Comparison of ENCODE assay signal across 10 mouse cellular contexts in the genomic region with DNA sequence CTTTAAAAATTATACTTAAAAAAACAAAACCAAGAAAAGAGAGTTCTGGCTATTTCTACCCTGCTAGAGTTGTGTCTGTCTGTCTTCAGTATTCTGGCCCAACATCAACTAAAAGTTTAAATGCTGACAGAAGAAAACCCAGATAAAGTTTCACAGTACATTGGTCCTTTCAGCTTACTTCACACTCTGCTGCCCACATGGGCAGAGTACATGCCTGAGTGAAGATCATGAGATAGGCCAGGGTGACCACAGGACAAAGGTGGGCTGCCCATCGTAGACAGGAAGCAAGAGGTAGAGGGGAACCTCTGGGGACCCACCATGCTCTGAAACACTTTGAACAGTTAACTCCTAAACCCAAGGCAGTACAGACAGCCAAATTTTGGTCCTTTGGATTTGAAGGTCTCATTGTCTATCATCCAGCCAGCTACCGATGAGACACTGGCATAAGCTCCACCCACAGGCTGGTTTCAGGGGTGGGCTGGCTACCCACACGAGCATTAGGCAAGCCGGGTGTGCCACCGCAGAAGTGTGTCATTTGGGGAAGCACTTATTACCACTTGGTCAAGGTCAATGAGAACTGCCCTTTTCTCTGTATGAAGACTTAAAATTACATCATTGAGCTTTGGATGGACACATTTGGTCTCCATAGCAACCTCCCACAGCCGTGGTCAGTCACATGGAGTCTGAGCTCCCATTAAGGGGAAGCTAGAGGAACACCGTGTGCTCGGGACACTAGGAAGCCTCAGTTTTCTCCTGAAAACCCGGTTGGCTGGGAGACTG. TPM values are rescaled to one million over a fixed set of nuclear protein-coding genes. Genes with fewer than 3 reads are reported as not detected.
DNase-seq lines count a peak whose midpoint lies in the region; ATAC-seq lines count a peak whose summit lies in the region.
"Had no signal": no experiment of that assay in that cellular context is flagged by ENCODE, and none has a peak within 500 bp of the region (broad histone marks: within the 10 kb centered on the region; RNA-seq: fewer than 3 reads in every experiment).

No protein-coding gene starts in this region.

- 67% methylated on average over 9 of the region's 9 CpGs for WGBS in embryonic facial prominence, embryonic 14.5 days
- 83% methylated on average over 9 of the region's 9 CpGs for WGBS in embryonic facial prominence, embryonic 10.5 days
- 58% methylated on average over 9 of the region's 9 CpGs for WGBS in hindbrain, embryonic 11.5 days

- no peak overlapping the region for H3K4me3 ChIP-seq in embryonic facial prominence, embryonic 14.5 days (ENCODE audit: low read depth, low read length)
- H3K4me3 ChIP-seq in embryonic facial prominence, embryonic 10.5 days = no peak overlapping the region
- H3K4me3 ChIP-seq in hindbrain, embryonic 11.5 days (ENCODE audit: low read depth, low read length) = no peak overlapping the region

- H3K27me3 ChIP-seq in embryonic facial prominence, embryonic 14.5 days (replicated peaks; ENCODE audit: control insufficient read depth, insufficient read depth, low read length) = no peaks in the 10 kb centered on the region
- no peaks in the 10 kb centered on the region for H3K27me3 ChIP-seq in embryonic facial prominence, embryonic 10.5 days (replicated peaks; ENCODE audit: low read depth, poor library complexity, severe bottlenecking)
- H3K27me3 ChIP-seq in hindbrain, embryonic 11.5 days (ENCODE audit: control insufficient read depth, insufficient read depth, low read length) = no peaks in the 10 kb centered on the region

- DNase-seq in embryonic facial prominence, embryonic 14.5 days (ENCODE audit: low spot score) = no peak
- no peak for DNase-seq in embryonic facial prominence, embryonic 10.5 days (ENCODE audit: low spot score)
- DNase-seq in R1 (ENCODE audit: low read depth, low spot score) = peak; percentile 48
- DNase-seq in hindbrain, embryonic 11.5 days (ENCODE audit: low spot score) = peak; percentile 27
- DNase-seq in left cerebral cortex, postnatal 25 days (ENCODE audit: low spot score in 2 of 2) = no peak
- no peak for DNase-seq in urinary bladder, postnatal 10 days (ENCODE audit: low spot score)
- DNase-seq in embryo, embryonic 10 days (ENCODE audit: low spot score) = no peak
- DNase-seq: thymus, postnatal 14 days had no signal

- ATAC-seq in embryonic facial prominence, embryonic 14.5 days (ENCODE audit: low read depth) = no peak
- ATAC-seq in hindbrain, embryonic 11.5 days (ENCODE audit: low FRiP score) = no peak
- peak; percentile 72 for ATAC-seq in megakaryocyte progenitor cell, adult 5-6 weeks (replicated peaks; ENCODE audit: poor library complexity)

- H3K4me1 ChIP-seq in embryonic facial prominence, embryonic 14.5 days (ENCODE audit: control insufficient read depth, insufficient read depth, low read length) = peaks cover 24% of the 10 kb centered on the region
- H3K4me1 ChIP-seq in embryonic facial prominence, embryonic 10.5 days = peaks cover 69% of the 10 kb centered on the region
- H3K4me1 ChIP-seq in hindbrain, embryonic 11.5 days (replicated peaks; ENCODE audit: control insufficient read depth, insufficient read depth, low read length) = peaks cover 18% of the 10 kb centered on the region

- no peak overlapping the region for H3K9ac ChIP-seq in embryonic facial prominence, embryonic 14.5 days (ENCODE audit: low read depth, low read length)
- no peak overlapping the region for H3K9ac ChIP-seq in hindbrain, embryonic 11.5 days (ENCODE audit: low read depth, low read length)
- H3K9ac ChIP-seq: liver, embryonic 14.5 days had no signal

- H3K36me3 ChIP-seq in embryonic facial prominence, embryonic 14.5 days (ENCODE audit: control insufficient read depth, insufficient read depth, low read length) = peaks cover 4% of the 10 kb centered on the region; the same call in 1 of the 2 replicates
- peaks cover 54% of the 10 kb centered on the region for H3K36me3 ChIP-seq in embryonic facial prominence, embryonic 10.5 days (replicated peaks)
- H3K36me3 ChIP-seq in hindbrain, embryonic 11.5 days (ENCODE audit: control insufficient read depth, insufficient read depth, low read length) = no peaks in the 10 kb centered on the region

- H3K4me2 ChIP-seq in embryonic facial prominence, embryonic 14.5 days (ENCODE audit: low read depth, low read length) = no peak overlapping the region
- H3K4me2 ChIP-seq in hindbrain, embryonic 11.5 days (replicated peaks; ENCODE audit: low read depth, low read length) = no peak overlapping the region

- H3K27ac ChIP-seq in embryonic facial prominence, embryonic 14.5 days (replicated peaks; ENCODE audit: low read depth, low read length) = peak overlapping the region; percentile 17; the same call in 1 of the 2 replicates
- H3K27ac ChIP-seq in embryonic facial prominence, embryonic 10.5 days (replicated peaks) = no peak overlapping the region
- peak overlapping the region; percentile 27; the same call in 1 of the 2 replicates for H3K27ac ChIP-seq in hindbrain, embryonic 11.5 days (ENCODE audit: low read depth, low read length)
- H3K27ac ChIP-seq: liver, embryonic 14.5 days had no signal

- H3K9me3 ChIP-seq in embryonic facial prominence, embryonic 14.5 days (ENCODE audit: control insufficient read depth, low read length) = no peaks in the 10 kb centered on the region
- H3K9me3 ChIP-seq in embryonic facial prominence, embryonic 10.5 days = no peaks in the 10 kb centered on the region
- no peaks in the 10 kb centered on the region for H3K9me3 ChIP-seq in hindbrain, embryonic 11.5 days (ENCODE audit: control insufficient read depth, low read length)

- intact Hi-C loops in left cerebral cortex, postnatal 25 days (cut with DNase I) = no loop called here

RNA-seq across cellular contexts. Expression of gene Ezr, which starts 35.9 kb away (rescaled TPM):
- 57.8 and 59.1 TPM in 2 replicates for polyA plus RNA-seq in embryonic facial prominence, embryonic 14.5 days (2014; fragmentation: Nextera tagmentation; extraction: Ambion mirVana)
- 51.6 and 55.0 TPM in 2 replicates for polyA plus RNA-seq in embryonic facial prominence, embryonic 10.5 days (2016; fragmentation: Nextera tagmentation; extraction: Ambion mirVana)
- 73.8 and 91.1 TPM in 2 replicates for polyA plus RNA-seq in hindbrain, embryonic 11.5 days (2014; fragmentation: Nextera tagmentation; extraction: Ambion mirVana)
- total RNA-seq in megakaryocyte progenitor cell, adult 5-6 weeks (2015) = 43.8 and 45.3 TPM in 2 replicates
- total RNA-seq in megakaryocyte progenitor cell, adult 5-6 weeks (2017) = 118 and 129 TPM in 2 replicates
- total RNA-seq in left cerebral cortex, postnatal 25 days (2021) = 10 to 100 TPM; 44.7 to 55.6 TPM

Comparison
In these comparisons a context has a peak if more than half of its experiments do, and no peak if none do; other contexts are left out.
1. DNase-seq: peak in R1 (single experiment) and hindbrain, embryonic 11.5 days (single experiment); none in embryonic facial prominence, embryonic 14.5 days (single experiment), embryonic facial prominence, embryonic 10.5 days (single experiment), left cerebral cortex, postnatal 25 days (0 of 2), urinary bladder, postnatal 10 days (single experiment) and embryo, embryonic 10 days (single experiment).